ENCODE assay signal across 8 mouse cellular contexts in the genomic region with DNA sequence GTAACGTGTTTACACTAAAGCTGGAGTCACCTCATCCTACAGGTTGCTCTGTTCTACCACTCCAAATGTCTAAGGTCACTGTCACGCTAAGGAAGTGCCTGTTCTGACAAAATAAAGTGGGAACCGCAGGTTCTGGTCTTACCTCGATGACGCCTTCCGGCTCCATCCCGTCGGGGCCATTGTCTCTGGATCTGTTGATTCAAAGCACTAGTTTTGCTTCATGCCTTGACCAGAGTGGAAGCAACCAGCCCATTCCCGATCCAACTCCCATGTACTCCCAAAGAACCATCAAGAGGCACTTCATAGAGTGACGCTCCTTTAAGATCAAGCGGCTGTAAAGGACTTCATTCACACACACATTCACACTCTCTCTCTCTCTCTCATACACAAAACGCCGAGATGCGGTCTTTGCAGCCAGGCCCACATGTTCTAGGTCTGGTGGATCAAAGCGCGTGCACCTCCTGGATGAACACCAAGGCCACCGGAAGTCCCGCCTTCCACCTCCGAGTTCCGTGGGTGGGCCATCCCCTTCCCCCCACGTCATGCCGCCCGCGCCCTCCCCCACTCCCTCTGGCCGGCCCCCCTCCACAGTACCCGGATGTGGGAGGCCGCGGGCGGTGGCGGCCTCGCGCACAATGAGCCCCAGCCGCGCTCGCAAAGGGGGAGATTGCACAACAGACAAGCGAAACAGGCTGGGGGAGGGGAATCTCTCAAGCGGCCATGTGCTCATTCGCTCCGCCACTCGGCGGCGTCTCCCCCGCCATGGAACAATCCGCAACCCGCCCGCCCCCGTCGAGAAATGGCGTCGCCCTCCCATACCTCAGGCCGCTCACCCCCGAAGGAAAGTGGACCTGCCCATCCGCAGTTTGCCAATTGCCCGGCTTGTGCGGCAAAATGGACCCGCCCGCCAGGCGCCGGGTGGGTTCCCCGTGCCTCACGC. TPM values are rescaled to one million over a fixed set of nuclear protein-coding genes. Genes with fewer than 3 reads are reported as not detected.
DNase-seq lines count a peak whose midpoint lies in the region; ATAC-seq and TF ChIP-seq lines count a peak whose summit lies in the region.

No protein-coding gene starts in this region.

- intact Hi-C loops in heart, postnatal 14 days (cut with DNase I), result loop anchor here (5.0 kb wide), 1 partner anchor 311 kb away; the partner anchor contains the start of genes Ctdnep1 and Elp5

- peaks cover 69% of the 10 kb centered on the region for H3K4me1 ChIP-seq in E14TG2a.4 (replicated peaks; ENCODE audit: low read depth, low read length)
- peaks cover 31% of the 10 kb centered on the region for H3K4me1 ChIP-seq in forebrain, embryonic 13.5 days
- H3K4me1 ChIP-seq in neural tube, embryonic 15.5 days, result peaks cover 34% of the 10 kb centered on the region

- H3K27me3 ChIP-seq in E14TG2a.4 (ENCODE audit: insufficient read depth, low read length), result no peaks in the 10 kb centered on the region
- no peaks in the 10 kb centered on the region for H3K27me3 ChIP-seq in forebrain, embryonic 13.5 days
- H3K27me3 ChIP-seq in neural tube, embryonic 15.5 days (replicated peaks), result no peaks in the 10 kb centered on the region

- peak overlapping the region; percentile 98 for H3K27ac ChIP-seq in forebrain, embryonic 13.5 days
- peak overlapping the region; percentile 97 for H3K27ac ChIP-seq in neural tube, embryonic 15.5 days (replicated peaks)

- peak; percentile 73 for ATAC-seq in forebrain, embryonic 13.5 days
- peak; percentile 78 for ATAC-seq in neural tube, embryonic 15.5 days (ENCODE audit: low FRiP score)

- no peaks in the 10 kb centered on the region for H3K9me3 ChIP-seq in E14TG2a.4 (ENCODE audit: low read length)
- no peaks in the 10 kb centered on the region for H3K9me3 ChIP-seq in forebrain, embryonic 13.5 days (replicated peaks)
- H3K9me3 ChIP-seq in neural tube, embryonic 15.5 days (replicated peaks), result no peaks in the 10 kb centered on the region

- peaks cover 88% of the 10 kb centered on the region for H3K36me3 ChIP-seq in E14TG2a.4 (ENCODE audit: insufficient read depth, low read length)
- peaks cover 74% of the 10 kb centered on the region for H3K36me3 ChIP-seq in forebrain, embryonic 13.5 days (ENCODE audit: poor library complexity, severe bottlenecking)
- H3K36me3 ChIP-seq in neural tube, embryonic 15.5 days, result peaks cover 62% of the 10 kb centered on the region

- DNase-seq in c-Kit-positive CD71-positive TER-119-positive erythroid progenitor cells, embryonic 14.5 days (ENCODE audit: low spot score), result peak; percentile 89
- DNase-seq in heart, postnatal 14 days, result peak; percentile 96 to 97
- DNase-seq in layer of hippocampus, adult 11-12 months (ENCODE audit: low spot score), result peak; percentile 96
- DNase-seq in lung, adult 18-20 months, result peak; percentile 94 to 95
- DNase-seq in testis, postnatal 14 days (ENCODE audit: low spot score), result peak; percentile 93

- H3K4me3 ChIP-seq in E14TG2a.4 (replicated peaks; ENCODE audit: low read length), result peak overlapping the region; percentile 99
- H3K4me3 ChIP-seq in forebrain, embryonic 13.5 days, result peak overlapping the region; percentile 100
- peak overlapping the region; percentile 99 for H3K4me3 ChIP-seq in neural tube, embryonic 15.5 days (replicated peaks)

- WGBS in forebrain, embryonic 13.5 days, result under 1% methylated on average over 50 of the region's 61 CpGs
- 1% methylated on average over 51 of the region's 61 CpGs for WGBS in neural tube, embryonic 15.5 days

- no peak for TF ChIP-seq CTCF in E14TG2a.4 (conservative IDR thresholded peaks at IDR 0.05; ENCODE audit: low read length)

- peak overlapping the region; percentile 97 for H3K4me2 ChIP-seq in forebrain, embryonic 13.5 days
- peak overlapping the region; percentile 95 for H3K4me2 ChIP-seq in neural tube, embryonic 15.5 days

- peak overlapping the region; percentile 100 for H3K9ac ChIP-seq in forebrain, embryonic 13.5 days
- H3K9ac ChIP-seq in neural tube, embryonic 15.5 days (replicated peaks), result peak overlapping the region; percentile 100

RNA-seq across cellular contexts. Expression of gene Eif4a1, which starts 1.2 kb away (rescaled TPM):
- polyA plus RNA-seq in forebrain, embryonic 13.5 days (2015; fragmentation: Nextera tagmentation; extraction: Ambion mirVana), result 654 and 701 TPM in 2 replicates
- 100 to 1,000 TPM; 236 to 287 TPM for total RNA-seq in heart, postnatal 14 days (2021)
- polyA plus RNA-seq in neural tube, embryonic 15.5 days (2015; fragmentation: Nextera tagmentation; extraction: Ambion mirVana), result 437 and 477 TPM in 2 replicates

RNA-seq across cellular contexts. Expression of gene Cd68, which starts 5.1 kb away (rescaled TPM):
- 4.4 and 5.2 TPM in 2 replicates for polyA plus RNA-seq in forebrain, embryonic 13.5 days (2015; fragmentation: Nextera tagmentation; extraction: Ambion mirVana)
- 1 to 10 TPM; 5.6 to 7.5 TPM for total RNA-seq in heart, postnatal 14 days (2021)
- 9.0 and 13.0 TPM in 2 replicates for polyA plus RNA-seq in neural tube, embryonic 15.5 days (2015; fragmentation: Nextera tagmentation; extraction: Ambion mirVana)

RNA-seq across cellular contexts. Expression of gene Mpdu1, which starts 8.6 kb away (rescaled TPM):
- 89.4 and 95.2 TPM in 2 replicates for polyA plus RNA-seq in forebrain, embryonic 13.5 days (2015; fragmentation: Nextera tagmentation; extraction: Ambion mirVana)
- 10 to 100 TPM; 20.9 to 21.6 TPM for total RNA-seq in heart, postnatal 14 days (2021)
- polyA plus RNA-seq in neural tube, embryonic 15.5 days (2015; fragmentation: Nextera tagmentation; extraction: Ambion mirVana), result 95.1 and 101 TPM in 2 replicates

RNA-seq across cellular contexts. Expression of gene Senp3, which starts 10.8 kb away (rescaled TPM):
- 93.7 and 99.6 TPM in 2 replicates for polyA plus RNA-seq in forebrain, embryonic 13.5 days (2015; fragmentation: Nextera tagmentation; extraction: Ambion mirVana)
- 10 to 100 TPM; 39.7 to 42.1 TPM for total RNA-seq in heart, postnatal 14 days (2021)
- 90.8 and 109 TPM in 2 replicates for polyA plus RNA-seq in neural tube, embryonic 15.5 days (2015; fragmentation: Nextera tagmentation; extraction: Ambion mirVana)

RNA-seq across cellular contexts. Expression of gene Tnfsf13, which starts 14.5 kb away (rescaled TPM):
- 0.15 and 0.43 TPM in 2 replicates for polyA plus RNA-seq in forebrain, embryonic 13.5 days (2015; fragmentation: Nextera tagmentation; extraction: Ambion mirVana)
- total RNA-seq in heart, postnatal 14 days (2021), result 1 to 10 TPM; 2.7 to 3.2 TPM
- 0.19 and 0.43 TPM in 2 replicates for polyA plus RNA-seq in neural tube, embryonic 15.5 days (2015; fragmentation: Nextera tagmentation; extraction: Ambion mirVana)

Comparison
In these comparisons a context has a peak if more than half of its experiments do, and no peak if none do; other contexts are left out.
1. Peak in every context shown above with its lines: DNase-seq, ATAC-seq, H3K4me3 ChIP-seq and H3K27ac ChIP-seq.